Mouse (Mus musculus) liver, embryonic 16.5 days (tissue): ENCODE results near the gene Nsun2. TPM values are rescaled to one million over a fixed set of nuclear protein-coding genes. Genes with fewer than 3 reads are reported as not detected.

Source experiments
- ATAC-seq: fragments of 200-750 bp; cut with Nextera tagmentation; 2 replicates; pipeline ENCODE4 v1.8.0; 2017; ENCODE audit warnings: low read depth, mild to moderate bottlenecking, moderate number of reproducible peaks, moderate library complexity
- H3K27ac ChIP-seq: fragments of 300-500 bp; sonication (generic); 2 replicates; pipeline ENCODE4 v1.5.1; 2014; ENCODE audit warnings: mild to moderate bottlenecking, low read length
- H3K27me3 ChIP-seq: fragments of 300-500 bp; sonication (generic); 2 replicates; pipeline ENCODE4 v1.6.1; 2014; ENCODE audit warnings: low read depth, low read length, mixed read lengths; ENCODE audit not compliant: control insufficient read depth, insufficient read depth
- H3K36me3 ChIP-seq: fragments of 300-500 bp; sonication (generic); 2 replicates; pipeline ENCODE4 v1.6.1; 2014; ENCODE audit warnings: mild to moderate bottlenecking; ENCODE audit not compliant: control insufficient read depth, insufficient read depth
- H3K4me1 ChIP-seq: fragments of 300-500 bp; sonication (generic); 2 replicates; pipeline ENCODE4 v1.6.1; 2014; ENCODE audit warnings: low read depth, low read length, mixed read lengths; ENCODE audit not compliant: control insufficient read depth
- H3K4me2 ChIP-seq: fragments of 300-500 bp; sonication (generic); 2 replicates; pipeline ENCODE4 v1.6.1; 2014; ENCODE audit warnings: low read depth, low read length, mixed read lengths
- H3K4me3 ChIP-seq: fragments of 300-500 bp; sonication (generic); 2 replicates; pipeline ENCODE4 v1.5.1; 2014; ENCODE audit warnings: low read depth, mild to moderate bottlenecking, low read length
- H3K9ac ChIP-seq: fragments of 300-500 bp; sonication (generic); 2 replicates; pipeline ENCODE4 v1.6.1; 2014; ENCODE audit warnings: low read depth, low read length
- H3K9me3 ChIP-seq: fragments of 300-500 bp; sonication (generic); replicated peaks from 2 replicates; pipeline ENCODE4 v1.6.1; 2016; ENCODE audit warnings: low read length; ENCODE audit not compliant: control insufficient read depth
- WGBS: fragments of 180-500 bp; shearing (Covaris S2); extraction: QIAGEN DNeasy Blood & Tissue Kit; methylation state at CpG from one replicate; pipeline ENCODE4 v1.1.7; 2014; ENCODE audit not compliant: insufficient replicate concordance; 5-methylcytosine and 5-hydroxymethylcytosine counted together
- polyA plus RNA-seq: library from polyadenylated mRNA; unstranded; fragments of >200 nt; fragmentation: Nextera tagmentation; extraction: Ambion mirVana; gene quantifications from 2 replicates; pipeline ENCODE4 v1.2.1, GENCODE M21; 2015

The Nsun2 gene
- 71.2 and 77.1 TPM in 2 replicates for polyA plus RNA-seq

GRCm38 (mm10) chr13:69533405-69534333 lies at the start of gene Nsun2:
Gene Nsun2 (plus strand): TSS chr13:69533746.
- WGBS, result under 1% methylated on average over 128 of the region's 155 CpGs
- peak within 1 kb of the TSS; percentile 91 for H3K9ac ChIP-seq
- no peaks in the 10 kb centered on the region for H3K27me3 ChIP-seq
- no peaks in the 10 kb centered on the region for H3K36me3 ChIP-seq
- H3K27ac ChIP-seq, result peak within 1 kb of the TSS; percentile 95
- no peaks in the 10 kb centered on the region for H3K9me3 ChIP-seq
- H3K4me1 ChIP-seq, result peaks cover 50% of the 10 kb centered on the region
- H3K4me2 ChIP-seq, result peak within 1 kb of the TSS; percentile 84
- H3K4me3 ChIP-seq, result peak within 1 kb of the TSS; percentile 79
- peak; percentile 47 for ATAC-seq

DNA sequence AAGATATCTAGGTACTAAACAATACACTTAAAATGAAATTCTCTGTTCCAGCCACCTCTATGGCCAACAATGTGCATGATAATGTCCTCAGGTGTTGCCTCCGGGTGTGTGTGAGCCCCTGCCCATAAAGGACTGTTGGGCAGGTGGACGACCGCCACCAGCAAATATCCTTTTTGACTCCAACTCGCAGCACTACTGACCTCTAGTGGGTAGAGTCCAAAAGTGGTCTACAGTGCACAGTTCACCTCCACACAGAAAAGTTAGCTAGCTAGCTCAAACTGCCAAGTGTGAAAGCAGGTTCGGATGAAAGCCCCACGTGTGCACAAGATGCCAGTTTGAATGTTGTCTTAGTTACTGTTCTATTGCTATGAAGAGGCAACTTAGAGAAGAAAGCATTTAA lies 48.2 kb upstream of the Nsun2 start:
- no peaks in the 10 kb centered on the region for H3K4me1 ChIP-seq
- peaks cover 66% of the 10 kb centered on the region for H3K27me3 ChIP-seq
- no peak overlapping the region for H3K27ac ChIP-seq
- ATAC-seq, result no peak
- no peak overlapping the region for H3K4me3 ChIP-seq
- no peaks in the 10 kb centered on the region for H3K9me3 ChIP-seq
- WGBS, result 8% methylated on average over 6 of the region's 6 CpGs
- H3K36me3 ChIP-seq, result no peaks in the 10 kb centered on the region
- no peak overlapping the region for H3K4me2 ChIP-seq
- no peak overlapping the region for H3K9ac ChIP-seq

DNA sequence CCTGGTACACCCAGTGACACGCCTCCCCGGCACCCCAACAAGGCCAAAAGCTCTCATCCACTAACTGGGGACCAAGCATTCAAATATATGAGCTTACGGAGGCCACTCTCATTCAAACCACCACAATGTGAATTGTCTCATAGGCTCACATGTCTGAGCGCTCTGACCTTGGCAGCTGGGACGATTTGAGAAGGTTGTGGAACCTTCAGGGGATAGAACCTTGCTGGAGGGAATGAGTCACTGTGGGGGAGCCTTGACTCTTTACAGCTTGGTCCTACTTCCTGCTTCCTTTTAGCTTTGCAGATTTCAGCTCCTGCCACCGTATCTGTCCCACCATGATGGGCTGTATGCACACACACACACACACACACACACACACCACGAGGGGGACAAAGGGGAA lies 47.7 kb upstream of the Nsun2 start:
- H3K9ac ChIP-seq, result no peak overlapping the region
- no peaks in the 10 kb centered on the region for H3K4me1 ChIP-seq
- 42% methylated on average over 7 of the region's 7 CpGs for WGBS
- ATAC-seq, result no peak
- no peaks in the 10 kb centered on the region for H3K9me3 ChIP-seq
- H3K27ac ChIP-seq, result no peak overlapping the region
- no peak overlapping the region for H3K4me2 ChIP-seq
- H3K27me3 ChIP-seq, result peaks cover 63% of the 10 kb centered on the region
- no peak overlapping the region for H3K4me3 ChIP-seq
- H3K36me3 ChIP-seq, result no peaks in the 10 kb centered on the region

DNA sequence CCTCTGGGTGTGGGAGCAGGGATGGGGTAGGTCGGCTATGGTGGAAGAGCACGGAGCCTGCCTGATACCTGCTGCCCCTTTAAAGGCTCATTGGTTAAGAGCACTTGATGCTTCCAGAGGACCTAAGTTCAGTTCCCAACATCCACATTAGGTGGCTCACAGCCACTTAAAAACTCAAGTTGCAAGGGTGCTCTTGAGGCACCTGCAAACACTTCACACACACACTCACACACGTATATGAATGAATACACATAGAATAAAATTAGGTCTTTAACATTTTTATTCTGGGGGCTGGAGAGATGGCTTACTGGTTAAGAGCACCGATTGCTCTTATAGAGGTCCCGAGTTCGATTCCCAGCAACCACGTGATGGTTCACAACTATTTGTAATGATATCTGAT lies 46.4 kb upstream of the Nsun2 start:
- no peaks in the 10 kb centered on the region for H3K4me1 ChIP-seq
- H3K27me3 ChIP-seq, result peaks cover 51% of the 10 kb centered on the region
- WGBS, result 57% methylated on average over 7 of the region's 7 CpGs
- no peaks in the 10 kb centered on the region for H3K9me3 ChIP-seq
- H3K4me3 ChIP-seq, result no peak overlapping the region
- no peak overlapping the region for H3K4me2 ChIP-seq
- H3K36me3 ChIP-seq, result no peaks in the 10 kb centered on the region
- no peak for ATAC-seq
- no peak overlapping the region for H3K9ac ChIP-seq
- H3K27ac ChIP-seq, result no peak overlapping the region

GRCm38 (mm10) chr13:69487611-69488275 lies 45.8 kb upstream of the Nsun2 start:
- H3K27me3 ChIP-seq, result peaks cover 45% of the 10 kb centered on the region
- peak overlapping the region; percentile 34 for H3K4me2 ChIP-seq
- no peak overlapping the region for H3K9ac ChIP-seq
- no peaks in the 10 kb centered on the region for H3K9me3 ChIP-seq
- no peak overlapping the region for H3K27ac ChIP-seq
- ATAC-seq, result no peak
- WGBS, result 4% methylated on average over 26 of the region's 26 CpGs
- H3K36me3 ChIP-seq, result no peaks in the 10 kb centered on the region
- H3K4me1 ChIP-seq, result no peaks in the 10 kb centered on the region
- H3K4me3 ChIP-seq, result no peak overlapping the region; the same call in 1 of the 2 replicates

DNA sequence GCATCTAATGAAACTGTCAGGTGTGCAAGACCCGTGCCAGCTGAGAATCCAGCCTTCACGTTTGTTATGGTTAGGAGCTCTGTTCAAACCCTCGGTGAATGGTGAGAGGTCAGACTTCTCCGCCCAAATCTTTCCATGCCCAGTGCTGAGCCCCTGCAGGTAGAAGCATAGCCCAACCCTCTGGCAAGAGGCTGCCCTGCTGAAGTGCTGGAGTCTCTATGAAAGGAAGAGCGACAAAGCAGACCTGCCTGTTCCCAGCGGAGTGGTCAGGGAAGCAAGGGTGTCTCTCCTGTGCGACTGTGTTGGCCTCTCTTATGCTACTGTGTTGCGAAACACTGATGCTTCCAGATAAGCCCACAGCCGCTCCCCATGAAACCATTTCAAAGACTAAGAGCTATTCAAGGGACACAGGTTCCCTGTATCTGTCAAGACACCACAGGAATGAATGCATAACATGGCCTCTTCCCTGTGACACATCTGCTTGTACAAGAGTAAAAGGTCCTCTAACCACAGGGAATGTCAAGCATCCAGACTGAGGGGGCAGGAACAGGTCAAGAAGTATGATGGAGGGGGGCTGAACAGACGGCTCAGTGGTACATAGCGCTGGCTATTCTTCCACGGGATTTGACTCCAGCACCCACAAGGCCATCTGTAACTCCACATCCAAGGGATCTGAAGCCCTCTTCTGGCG lies 44.8 kb upstream of the Nsun2 start:
- Histone ChIP-seq H3K4me3 (no peak overlapping the region), H3K27me3 (peaks cover 35% of the 10 kb centered on the region), H3K27ac (no peak overlapping the region), H3K9me3 (no peaks in the 10 kb centered on the region), H3K9ac (no peak overlapping the region), H3K4me1 (no peaks in the 10 kb centered on the region), H3K36me3 (no peaks in the 10 kb centered on the region), H3K4me2 (peak overlapping the region; percentile 22; the same call in 1 of the 2 replicates)
- ATAC-seq, result no peak
- 21% methylated on average over 13 of the region's 13 CpGs for whole genome bisulfite sequencing

DNA sequence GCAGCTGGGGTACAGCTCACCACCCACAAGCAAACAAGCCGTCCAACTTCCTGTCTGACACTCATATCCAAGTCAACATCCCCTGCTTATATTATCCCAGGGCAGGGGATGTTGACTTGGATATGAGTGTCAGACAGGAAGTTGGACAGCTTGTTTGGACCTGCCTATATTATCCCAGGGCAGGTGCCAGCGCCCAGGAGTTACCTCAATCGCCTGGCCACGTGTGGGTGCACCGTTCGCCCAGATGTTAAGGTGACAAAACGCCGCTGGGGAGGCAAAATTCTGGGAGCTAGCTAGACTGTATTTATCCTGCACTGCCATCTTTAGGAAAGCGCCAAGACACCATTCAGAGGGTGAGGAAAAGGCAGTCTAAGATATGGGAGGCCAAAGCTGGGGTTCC lies 43.8 kb upstream of the Nsun2 start:
- WGBS, result 60% methylated on average over 9 of the region's 9 CpGs
- H3K27ac ChIP-seq, result no peak overlapping the region
- no peak overlapping the region for H3K4me2 ChIP-seq
- no peaks in the 10 kb centered on the region for H3K4me1 ChIP-seq
- peaks cover 29% of the 10 kb centered on the region for H3K27me3 ChIP-seq
- ATAC-seq, result no peak
- no peaks in the 10 kb centered on the region for H3K36me3 ChIP-seq
- H3K9ac ChIP-seq, result no peak overlapping the region
- H3K4me3 ChIP-seq, result no peak overlapping the region
- H3K9me3 ChIP-seq, result no peaks in the 10 kb centered on the region

DNA sequence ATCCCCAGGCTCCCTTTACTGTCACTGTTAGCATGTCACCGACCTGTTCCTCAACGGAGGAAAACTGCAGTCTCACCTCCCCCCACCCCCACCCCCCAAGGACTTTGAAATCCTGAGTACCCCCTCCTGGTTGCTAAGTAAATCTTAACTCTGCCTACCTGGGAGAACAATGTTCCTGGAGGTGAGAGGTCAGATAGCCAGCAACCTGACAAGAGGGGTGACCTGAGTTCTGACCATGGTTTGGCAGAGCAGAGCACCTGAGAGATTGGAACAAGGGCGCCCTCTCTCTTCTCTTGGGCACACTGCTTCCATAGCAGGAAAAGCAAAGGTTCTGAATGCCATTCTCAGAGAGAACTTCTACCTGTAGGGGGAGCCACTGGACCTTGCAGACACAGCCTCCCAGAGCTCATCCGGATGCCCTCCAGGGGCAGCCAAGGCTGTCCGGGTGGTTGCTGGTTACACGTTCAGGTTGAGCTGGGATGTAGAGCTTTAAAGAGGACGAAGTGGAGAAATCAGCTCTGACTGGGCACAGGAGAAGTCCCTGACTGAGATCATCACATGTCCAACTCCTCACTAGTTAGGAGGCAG lies 40.6 kb upstream of the Nsun2 start:
- Histone ChIP-seq H3K9me3 (no peaks in the 10 kb centered on the region), H3K4me1 (no peaks in the 10 kb centered on the region), H3K9ac (no peak overlapping the region), H3K36me3 (peaks cover 6% of the 10 kb centered on the region), H3K4me3 (no peak overlapping the region), H3K27ac (no peak overlapping the region), H3K4me2 (no peak overlapping the region), H3K27me3 (peaks cover 13% of the 10 kb centered on the region)
- peak; percentile 61 for ATAC-seq
- 19% methylated on average over 7 of the region's 7 CpGs for WGBS
